In genomic region chr1:136223758-136224342, GRCm38 (mm10) we compare ENCODE assay signal across 37 mouse cellular contexts. TPM values are rescaled to one million over a fixed set of nuclear protein-coding genes. Genes with fewer than 3 reads are reported as not detected.
DNase-seq lines count a peak whose midpoint lies in the region; ATAC-seq lines count a peak whose summit lies in the region.
"Had no signal": no experiment of that assay in that cellular context is flagged by ENCODE, and none has a peak within 500 bp of the region (broad histone marks: within the 10 kb centered on the region; RNA-seq: fewer than 3 reads in every experiment).

No protein-coding gene starts in this region.

- 85% methylated on average over 10 of the region's 10 CpGs for WGBS in intestine, embryonic 15.5 days
- 74% methylated on average over 10 of the region's 10 CpGs for whole genome bisulfite sequencing in stomach, embryonic 15.5 days
- 92% methylated on average over 10 of the region's 10 CpGs for WGBS in forebrain, embryonic 10.5 days

- H3K36me3 ChIP-seq in intestine, embryonic 15.5 days, result peaks cover 21% of the 10 kb centered on the region; the same call in 1 of the 2 replicates
- H3K36me3 ChIP-seq in stomach, embryonic 15.5 days, result no peaks in the 10 kb centered on the region
- peaks cover 97% of the 10 kb centered on the region for H3K36me3 ChIP-seq in forebrain, embryonic 10.5 days (replicated peaks)
- H3K36me3 ChIP-seq: heart, embryonic 12.5 days; liver, embryonic 15.5 days; neural tube, embryonic 15.5 days had no signal

- peak; percentile 58 to 75 for DNase-seq in urinary bladder, adult 18-20 months (ENCODE audit: low spot score in 2 of 2)
- DNase-seq in urinary bladder, postnatal 10 days (ENCODE audit: low spot score), result no peak
- no peak for DNase-seq in forebrain, embryonic 10.5 days (ENCODE audit: extremely low spot score, low spot score)
- no peak for DNase-seq in gastrocnemius, adult 8-10 months (ENCODE audit: low spot score in 2 of 2)
- DNase-seq: adrenal gland, adult 8-10 months; B cell, adult 2 months; cerebellum, adult 9-10 months; cerebellum, postnatal 36 days; forebrain, postnatal 0 days; gastrocnemius, postnatal 10 days; heart, adult 2 months; kidney, adult 18-20 months; kidney, postnatal 25 days; lung, embryonic 14.5 days; lung, postnatal 14 days; midbrain, embryonic 14.5 days; retina, postnatal 1 day; right cerebral cortex, postnatal 25 days; spleen, adult 18-20 months; thymus, postnatal 14 days had no signal

- no peak overlapping the region for H3K9ac ChIP-seq in intestine, embryonic 15.5 days
- H3K9ac ChIP-seq in stomach, embryonic 15.5 days, result no peak overlapping the region
- H3K9ac ChIP-seq: embryonic facial prominence, embryonic 12.5 days; forebrain, embryonic 12.5 days; forebrain, postnatal 0 days; heart, embryonic 12.5 days; kidney, embryonic 15.5 days; limb, embryonic 12.5 days; liver, embryonic 15.5 days; lung, embryonic 14.5 days; neural tube, embryonic 15.5 days had no signal

- no peaks in the 10 kb centered on the region for H3K9me3 ChIP-seq in intestine, embryonic 15.5 days
- no peaks in the 10 kb centered on the region for H3K9me3 ChIP-seq in stomach, embryonic 15.5 days
- no peaks in the 10 kb centered on the region for H3K9me3 ChIP-seq in forebrain, embryonic 10.5 days
- H3K9me3 ChIP-seq: embryonic facial prominence, embryonic 12.5 days; forebrain, embryonic 12.5 days; heart, embryonic 12.5 days; kidney, embryonic 15.5 days; limb, embryonic 12.5 days; liver, embryonic 15.5 days; neural tube, embryonic 15.5 days had no signal

- H3K4me3 ChIP-seq in intestine, embryonic 15.5 days (replicated peaks), result no peak overlapping the region
- H3K4me3 ChIP-seq in stomach, embryonic 15.5 days (replicated peaks), result no peak overlapping the region
- no peak overlapping the region for H3K4me3 ChIP-seq in forebrain, embryonic 10.5 days
- H3K4me3 ChIP-seq: embryonic facial prominence, embryonic 12.5 days; forebrain, embryonic 12.5 days; heart, adult 2 months; heart, embryonic 12.5 days; kidney, embryonic 15.5 days; left cerebral cortex, adult 2 months; limb, embryonic 12.5 days; liver, embryonic 15.5 days; neural tube, embryonic 15.5 days had no signal

- no peak for ATAC-seq in intestine, embryonic 15.5 days
- ATAC-seq in stomach, embryonic 15.5 days (ENCODE audit: insufficient read depth, low FRiP score, low read depth), result no peak
- no peak for ATAC-seq in granulocyte monocyte progenitor cell, adult 5-6 weeks (replicated peaks; ENCODE audit: poor library complexity, severe bottlenecking)
- ATAC-seq: forebrain, postnatal 0 days; hindbrain, embryonic 16.5 days had no signal

- H3K4me1 ChIP-seq in intestine, embryonic 15.5 days (replicated peaks), result peaks cover 39% of the 10 kb centered on the region
- peaks cover 32% of the 10 kb centered on the region for H3K4me1 ChIP-seq in stomach, embryonic 15.5 days
- peaks cover 15% of the 10 kb centered on the region for H3K4me1 ChIP-seq in forebrain, embryonic 10.5 days

- H3K27ac ChIP-seq in intestine, embryonic 15.5 days, result 0 out of 2 replicates have a peak overlapping the region, but pooled peaks have one; percentile 51
- 0 out of 2 replicates have a peak overlapping the region, but pooled peaks have one; percentile 36 for H3K27ac ChIP-seq in stomach, embryonic 15.5 days
- H3K27ac ChIP-seq in forebrain, embryonic 10.5 days, result no peak overlapping the region
- H3K27ac ChIP-seq: embryonic facial prominence, embryonic 12.5 days; forebrain, embryonic 12.5 days; heart, adult 2 months; kidney, embryonic 15.5 days; left cerebral cortex, adult 2 months; limb, embryonic 12.5 days; liver, embryonic 15.5 days; neural tube, embryonic 15.5 days had no signal

- H3K27me3 ChIP-seq in intestine, embryonic 15.5 days (replicated peaks), result no peaks in the 10 kb centered on the region
- no peaks in the 10 kb centered on the region for H3K27me3 ChIP-seq in stomach, embryonic 15.5 days (replicated peaks)
- H3K27me3 ChIP-seq in forebrain, embryonic 10.5 days (ENCODE audit: poor library complexity, severe bottlenecking), result peaks cover 3% of the 10 kb centered on the region; the same call in 1 of the 2 replicates
- H3K27me3 ChIP-seq: embryonic facial prominence, embryonic 12.5 days; heart, embryonic 12.5 days; kidney, embryonic 15.5 days; limb, embryonic 12.5 days; neural tube, embryonic 15.5 days had no signal

- H3K4me2 ChIP-seq in intestine, embryonic 15.5 days (replicated peaks), result no peak overlapping the region
- H3K4me2 ChIP-seq in stomach, embryonic 15.5 days, result no peak overlapping the region
- H3K4me2 ChIP-seq: embryonic facial prominence, embryonic 12.5 days; forebrain, embryonic 12.5 days; heart, embryonic 12.5 days; kidney, embryonic 15.5 days; limb, embryonic 12.5 days; liver, embryonic 15.5 days; lung, embryonic 14.5 days; neural tube, embryonic 15.5 days had no signal

RNA-seq across cellular contexts. Expression of gene Inava, which starts 10.2 kb away (rescaled TPM):
- 29.2 and 30.0 TPM in 2 replicates for polyA plus RNA-seq in intestine, embryonic 15.5 days (2015; fragmentation: Nextera tagmentation; extraction: Ambion mirVana)
- polyA plus RNA-seq in stomach, embryonic 15.5 days (2015; fragmentation: Nextera tagmentation; extraction: Ambion mirVana), result 30.8 and 33.1 TPM in 2 replicates
- total RNA-seq in granulocyte monocyte progenitor cell, adult 5-6 weeks (2014; fragmentation: Nextera tagmentation), result not detected in 2 replicates
- total RNA-seq in granulocyte monocyte progenitor cell, adult 5-6 weeks (2017), result not detected in 2 replicates
- 21.2 and 23.2 TPM in 2 replicates for polyA plus RNA-seq in forebrain, embryonic 10.5 days (2016; fragmentation: Nextera tagmentation; extraction: Ambion mirVana)
- not detected for total RNA-seq in gastrocnemius, adult 8-10 months (2022)
- total RNA-seq: heart, adult 2 months; hematopoietic stem cell, adult 5-6 weeks; liver, adult 2 months had no signal
- polyA plus RNA-seq: heart, postnatal 0 days had no signal

RNA-seq across cellular contexts. Expression of gene Mroh3, which starts 11.2 kb away (rescaled TPM):
- 0.10 and 0.63 TPM in 2 replicates for polyA plus RNA-seq in intestine, embryonic 15.5 days (2015; fragmentation: Nextera tagmentation; extraction: Ambion mirVana)
- 0.66 and 0.73 TPM in 2 replicates for polyA plus RNA-seq in stomach, embryonic 15.5 days (2015; fragmentation: Nextera tagmentation; extraction: Ambion mirVana)
- not detected in 2 replicates for total RNA-seq in granulocyte monocyte progenitor cell, adult 5-6 weeks (2014; fragmentation: Nextera tagmentation)
- total RNA-seq in granulocyte monocyte progenitor cell, adult 5-6 weeks (2017), result not detected in 2 replicates
- 0.27 and 0.28 TPM in 2 replicates for polyA plus RNA-seq in forebrain, embryonic 10.5 days (2016; fragmentation: Nextera tagmentation; extraction: Ambion mirVana)
- total RNA-seq in gastrocnemius, adult 8-10 months (2022), result not detected
- total RNA-seq: adrenal gland, adult 8-10 months; adrenal gland, postnatal 4 days; forebrain, postnatal 0 days; gastrocnemius, postnatal 10 days; heart, adult 2 months; hematopoietic stem cell, adult 5-6 weeks; liver, adult 2 months had no signal
- polyA plus RNA-seq: forebrain, postnatal 0 days; heart, adult 2 months; heart, embryonic 12.5 days; heart, postnatal 0 days; hindbrain, embryonic 16.5 days; liver, adult 2 months; liver, embryonic 15.5 days; lung, embryonic 14.5 days; neural tube, embryonic 15.5 days had no signal

RNA-seq across cellular contexts. Expression of gene Gpr25, which starts 36.8 kb away (rescaled TPM):
- polyA plus RNA-seq in intestine, embryonic 15.5 days (2015; fragmentation: Nextera tagmentation; extraction: Ambion mirVana), result not detected in 2 replicates
- not detected in 2 replicates for polyA plus RNA-seq in stomach, embryonic 15.5 days (2015; fragmentation: Nextera tagmentation; extraction: Ambion mirVana)
- total RNA-seq in granulocyte monocyte progenitor cell, adult 5-6 weeks (2014; fragmentation: Nextera tagmentation), result not detected in 2 replicates
- total RNA-seq in granulocyte monocyte progenitor cell, adult 5-6 weeks (2017), result not detected in 2 replicates
- not detected in 2 replicates for polyA plus RNA-seq in forebrain, embryonic 10.5 days (2016; fragmentation: Nextera tagmentation; extraction: Ambion mirVana)
- total RNA-seq in gastrocnemius, adult 8-10 months (2022), result not detected
- total RNA-seq: adrenal gland, postnatal 4 days; ES-E14; gastrocnemius, postnatal 10 days; heart, adult 2 months; hematopoietic stem cell, adult 5-6 weeks; liver, adult 2 months had no signal
- polyA plus RNA-seq: embryonic facial prominence, embryonic 12.5 days; forebrain, embryonic 12.5 days; heart, adult 2 months; heart, embryonic 12.5 days; heart, postnatal 0 days; kidney, embryonic 15.5 days; limb, embryonic 12.5 days; liver, embryonic 15.5 days; lung, embryonic 14.5 days; midbrain, embryonic 14.5 days had no signal

Comparison
In these comparisons a context has a peak if more than half of its experiments do, and no peak if none do; other contexts are left out.
1. DNase-seq: peak in urinary bladder, adult 18-20 months (2 of 2); none in urinary bladder, postnatal 10 days (single experiment), forebrain, embryonic 10.5 days (single experiment) and gastrocnemius, adult 8-10 months (0 of 2).